In the genomic region with DNA sequence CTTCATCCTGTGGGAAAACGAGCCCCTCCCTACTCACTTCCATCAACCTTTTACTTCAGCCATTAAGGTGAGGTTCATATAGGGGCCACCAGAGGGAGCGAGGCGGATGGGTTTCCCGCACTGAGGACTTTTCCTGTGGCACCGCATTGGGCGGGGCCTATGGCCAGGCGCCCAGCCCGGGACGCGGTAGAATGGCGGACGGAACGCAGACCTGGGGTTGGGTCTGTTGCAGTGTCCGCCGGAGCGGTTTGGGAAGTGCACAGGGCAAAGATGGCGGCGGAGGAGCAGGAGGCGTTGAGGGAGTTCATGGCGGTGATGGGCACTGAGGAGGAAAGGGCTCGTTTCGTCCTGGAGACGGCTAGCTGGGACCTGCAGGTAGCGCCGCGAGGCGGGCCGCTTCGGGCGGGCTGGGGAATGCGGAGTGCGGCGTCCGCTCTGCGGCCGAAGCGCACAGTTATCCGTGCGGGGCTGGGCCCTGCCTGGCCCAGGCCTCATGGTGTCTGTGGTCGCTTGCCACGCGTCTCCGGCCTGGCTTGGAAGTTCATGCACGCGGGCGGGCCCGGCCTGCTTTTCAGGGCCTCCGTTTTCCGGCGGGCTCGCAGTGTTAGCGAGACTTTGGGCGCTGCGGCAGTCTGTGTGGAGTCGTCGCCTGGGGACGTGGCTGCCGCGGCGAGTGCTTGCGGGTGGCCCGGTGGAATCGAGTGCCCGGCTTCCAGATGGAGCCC, we compare ENCODE assay signal across 8 mouse cellular contexts.
DNase-seq lines count a peak whose midpoint lies in the region; TF ChIP-seq lines count a peak whose summit lies in the region.
"Not testable (repeated sequence)": the region's sequence is repeated elsewhere in the genome, so short reads cannot be mapped to it uniquely, and the experiment has no call there.

No protein-coding gene starts in this region.

- intact Hi-C loops in gastrocnemius, postnatal 14 days (cut with DNase I; ENCODE audit: low total_unique reads); left cerebral cortex, adult 2 months (cut with DNase I): not testable (repeated sequence)

- peak overlapping the region; percentile 46; the same call in 1 of the 2 replicates for H3K27ac ChIP-seq in cortical plate, adult 2 months (ENCODE audit: insufficient read depth, low read length)
- peak overlapping the region; percentile 69 for H3K27ac ChIP-seq in left cerebral cortex, adult 2 months

- peak overlapping the region; percentile 77 for H3K4me3 ChIP-seq in cortical plate, adult 2 months (ENCODE audit: insufficient read depth, low read length)
- peak overlapping the region; percentile 70 for H3K4me3 ChIP-seq in left cerebral cortex, adult 2 months

- TF ChIP-seq POLR2A in cortical plate, adult 2 months (IDR thresholded peaks at IDR 0.05; ENCODE audit: extremely low read depth, insufficient read depth, low read length), result not testable (repeated sequence)

- not testable (repeated sequence) for H3K4me1 ChIP-seq in cortical plate, adult 2 months (ENCODE audit: control insufficient read depth, insufficient read depth, low read length)

- peak; percentile 98 for DNase-seq in T-cell, adult 2 months (ENCODE audit: low spot score)
- DNase-seq in gastrocnemius, postnatal 14 days, result peak; percentile 74
- DNase-seq in induced T-regulatory cell, adult 2 months (ENCODE audit: low read depth), result peak; percentile 46
- DNase-seq in left cerebral cortex, adult 2 months (ENCODE audit: extremely low spot score in 1 of 2, low spot score in 2 of 2), result peak; percentile 97 to 98
- DNase-seq in lung, postnatal 36 days, result peak; percentile 93
- peak; percentile 97 for DNase-seq in right cerebral cortex, adult 18-20 months
- DNase-seq in urinary bladder, adult 18-20 months (ENCODE audit: low spot score in 2 of 2), result peak; percentile 98

- TF ChIP-seq CTCF in cortical plate, adult 2 months (IDR thresholded peaks at IDR 0.05; ENCODE audit: extremely low read depth, insufficient read depth, low read length), result 0 out of 2 replicates have a peak, but pooled peaks have one; percentile 13
- TF ChIP-seq CTCF in left cerebral cortex, adult 2 months (IDR thresholded peaks at IDR 0.05), result peak; percentile 39

Comparison
In these comparisons a context has a peak if more than half of its experiments do, and no peak if none do; other contexts are left out.
1. Peak in every context shown above with its lines: DNase-seq, H3K4me3 ChIP-seq and H3K27ac ChIP-seq.
2. DNase-seq: peak in every context shown above with its lines; median percentile 98 in T-cell, adult 2 months; 98 in urinary bladder, adult 18-20 months; 98 in left cerebral cortex, adult 2 months; 97 in right cerebral cortex, adult 18-20 months; 93 in lung, postnatal 36 days; 74 in gastrocnemius, postnatal 14 days; 46 in induced T-regulatory cell, adult 2 months.